Mouse (Mus musculus) ES-E14 (cell line): ENCODE data around the gene Coq4.

Experiments
- HCFC1 ChIP-seq: IDR thresholded peaks from 2 replicates; pipeline ENCODE4 v1.6.1; 2012; ENCODE audit warnings: low read length, inconsistent platforms, borderline replicate concordance; ENCODE audit not compliant: insufficient read depth
- ZC3H11A ChIP-seq: IDR thresholded peaks from 2 replicates; pipeline ENCODE4 v1.6.1; 2012; ENCODE audit warnings: low read depth, mild to moderate bottlenecking, inconsistent platforms, low read length, borderline replicate concordance

DNA sequence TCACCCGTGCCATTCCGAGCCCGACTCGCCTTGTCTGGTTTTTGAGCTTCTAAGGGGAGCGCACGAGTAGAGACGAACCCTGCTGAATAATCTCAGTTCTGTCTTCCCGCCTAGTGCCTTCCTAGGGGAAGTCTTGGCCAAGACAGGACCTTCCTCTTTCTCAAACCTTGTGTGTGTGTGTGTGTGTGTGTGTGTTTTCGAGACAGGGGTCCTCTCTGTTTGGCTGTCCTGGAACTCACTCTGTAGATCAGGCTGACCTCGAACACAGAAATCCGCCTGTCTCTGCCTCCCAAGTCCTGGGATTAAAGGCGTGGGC, 40.4 kb downstream of the Coq4 start:
- TF ChIP-seq HCFC1, result no peak
- TF ChIP-seq ZC3H11A, result no peak
